Comparison of ENCODE assay signal across 16 mouse cellular contexts in genomic region chr6:17733951-17734411, GRCm38 (mm10). TPM values are rescaled to one million over a fixed set of nuclear protein-coding genes. Genes with fewer than 3 reads are reported as not detected.
DNase-seq lines count a peak whose midpoint lies in the region; ATAC-seq and TF ChIP-seq lines count a peak whose summit lies in the region.
"Had no signal": no experiment of that assay in that cellular context is flagged by ENCODE, and none has a peak within 500 bp of the region (broad histone marks: within the 10 kb centered on the region; RNA-seq: fewer than 3 reads in every experiment).

No protein-coding gene starts in this region.

- no peaks in the 10 kb centered on the region for H3K36me3 ChIP-seq in lung, postnatal 0 days (ENCODE audit: insufficient read depth, low read length)
- no peaks in the 10 kb centered on the region for H3K36me3 ChIP-seq in intestine, embryonic 16.5 days (ENCODE audit: control insufficient read depth, insufficient read depth, low read length)
- H3K36me3 ChIP-seq in megakaryocyte, embryonic 14.5 days (replicated peaks; ENCODE audit: low read length): no peaks in the 10 kb centered on the region
- H3K36me3 ChIP-seq: embryonic facial prominence, embryonic 10.5 days; limb, embryonic 12.5 days had no signal

- intact Hi-C loops in gastrocnemius, postnatal 36 days (cut with DNase I): no loop called here

- H3K9ac ChIP-seq in lung, postnatal 0 days (replicated peaks; ENCODE audit: low read depth): no peak overlapping the region
- no peak overlapping the region for H3K9ac ChIP-seq in intestine, embryonic 16.5 days (ENCODE audit: low read depth, low read length)
- H3K9ac ChIP-seq: limb, embryonic 12.5 days had no signal

- H3K9me3 ChIP-seq in lung, postnatal 0 days (ENCODE audit: low read length): no peaks in the 10 kb centered on the region
- no peaks in the 10 kb centered on the region for H3K9me3 ChIP-seq in intestine, embryonic 16.5 days (ENCODE audit: control insufficient read depth, low read length)
- no peaks in the 10 kb centered on the region for H3K9me3 ChIP-seq in megakaryocyte, embryonic 14.5 days
- H3K9me3 ChIP-seq: embryonic facial prominence, embryonic 10.5 days; limb, embryonic 12.5 days had no signal

- H3K4me3 ChIP-seq in lung, postnatal 0 days (ENCODE audit: low read depth, low read length): no peak overlapping the region
- no peak overlapping the region for H3K4me3 ChIP-seq in intestine, embryonic 16.5 days (ENCODE audit: low read length)
- H3K4me3 ChIP-seq in megakaryocyte, embryonic 14.5 days (replicated peaks): peak overlapping the region; percentile 62
- H3K4me3 ChIP-seq: embryonic facial prominence, embryonic 10.5 days; limb, embryonic 12.5 days had no signal

- peak; percentile 54; the same call in 1 of the 2 replicates for ATAC-seq in lung, postnatal 0 days
- ATAC-seq in intestine, embryonic 16.5 days: peak; percentile 52
- ATAC-seq: hindbrain, embryonic 16.5 days; Patski had no signal

- DNase-seq in lung, postnatal 0 days (ENCODE audit: low spot score): no peak
- no peak for DNase-seq in lung, postnatal 14 days
- peak; percentile 8 for DNase-seq in R1 (ENCODE audit: low read depth, low spot score)
- DNase-seq in adrenal gland, postnatal 4 days (ENCODE audit: low spot score in 2 of 2): no peak
- DNase-seq in gastrocnemius, postnatal 36 days: no peak
- no peak for DNase-seq in thymus, postnatal 10 days (ENCODE audit: low spot score in 2 of 2)
- DNase-seq: adrenal gland, postnatal 36 days; cerebellum, adult 11-12 months; layer of hippocampus, adult 9-11 months had no signal

- no peak overlapping the region for H3K27ac ChIP-seq in lung, postnatal 0 days (ENCODE audit: low read length)
- no peak overlapping the region for H3K27ac ChIP-seq in intestine, embryonic 16.5 days (ENCODE audit: low read length)
- H3K27ac ChIP-seq: embryonic facial prominence, embryonic 10.5 days; limb, embryonic 12.5 days had no signal

- no peaks in the 10 kb centered on the region for H3K4me1 ChIP-seq in lung, postnatal 0 days (ENCODE audit: insufficient read depth, low read depth, low read length)
- H3K4me1 ChIP-seq in intestine, embryonic 16.5 days (ENCODE audit: control insufficient read depth, insufficient read depth, low read length): no peaks in the 10 kb centered on the region
- peaks cover 73% of the 10 kb centered on the region for H3K4me1 ChIP-seq in megakaryocyte, embryonic 14.5 days

- no peaks in the 10 kb centered on the region for H3K27me3 ChIP-seq in lung, postnatal 0 days (replicated peaks; ENCODE audit: insufficient read depth, low read length)
- no peaks in the 10 kb centered on the region for H3K27me3 ChIP-seq in intestine, embryonic 16.5 days (replicated peaks; ENCODE audit: control insufficient read depth, insufficient read depth, low read length)
- no peaks in the 10 kb centered on the region for H3K27me3 ChIP-seq in megakaryocyte, embryonic 14.5 days (replicated peaks)
- H3K27me3 ChIP-seq: limb, embryonic 12.5 days; Patski had no signal

- 66% methylated on average over 8 of the region's 8 CpGs for WGBS in lung, postnatal 0 days
- 76% methylated on average over 8 of the region's 8 CpGs for WGBS in intestine, embryonic 16.5 days

- H3K4me2 ChIP-seq in lung, postnatal 0 days (replicated peaks; ENCODE audit: low read depth, low read length): no peak overlapping the region
- H3K4me2 ChIP-seq in intestine, embryonic 16.5 days (ENCODE audit: low read depth, low read length): no peak overlapping the region
- H3K4me2 ChIP-seq: limb, embryonic 12.5 days; midbrain, embryonic 11.5 days had no signal

- TF ChIP-seq EP300 in lung, postnatal 0 days (IDR thresholded peaks at IDR 0.05): no peak

- TF ChIP-seq CTCF in lung, postnatal 0 days (IDR thresholded peaks at IDR 0.05): no peak

RNA-seq across cellular contexts. Expression of gene St7, which starts 41.2 kb away (rescaled TPM):
- 23.7 and 24.5 TPM in 2 replicates for polyA plus RNA-seq in lung, postnatal 0 days (2015; fragmentation: Nextera tagmentation; extraction: Ambion mirVana)
- 20.5 and 21.8 TPM in 2 replicates for polyA plus RNA-seq in intestine, embryonic 16.5 days (2015; fragmentation: Nextera tagmentation; extraction: Ambion mirVana)
- polyA plus RNA-seq in megakaryocyte, embryonic 14.5 days (2012; ENCODE audit: insufficient read depth, low replicate concordance): 6.3 and 7.1 TPM in 2 replicates
- 10 to 100 TPM; 27.0 to 27.4 TPM for total RNA-seq in adrenal gland, postnatal 4 days (2021)
- 10 to 100 TPM in 1 of 2 experiments, 1 to 10 TPM in 1; 9.6 to 10.6 TPM for total RNA-seq in gastrocnemius, postnatal 36 days (2021)
